Mouse (Mus musculus): Measurements from ENCODE around the gene Atn1.

DNA sequence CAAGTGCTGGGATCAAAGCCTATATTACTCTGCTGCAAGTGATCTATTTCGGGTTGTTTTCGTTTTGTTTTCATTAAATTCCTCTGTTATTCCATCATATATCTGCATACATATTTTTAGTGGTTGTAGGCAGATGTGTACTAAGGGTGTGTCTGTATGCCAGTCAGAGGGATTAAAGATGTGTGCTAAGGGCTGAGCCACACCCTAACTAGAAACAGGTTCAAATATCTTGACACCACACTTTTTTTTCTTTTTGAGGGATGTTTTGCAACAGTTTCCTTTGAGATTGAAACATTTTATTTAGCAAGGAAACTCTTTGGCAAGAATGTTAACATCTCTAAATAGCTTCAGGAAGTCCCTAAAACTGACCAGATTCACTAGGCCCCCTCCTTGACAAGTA lies 39.9 kb upstream of the Atn1 start:
- no peak for TF ChIP-seq CTCF (conservative IDR thresholded peaks at IDR 0.05; ENCODE audit: insufficient read depth, insufficient read length, low read depth, low read length)
- TF ChIP-seq POLR2A (IDR thresholded peaks at IDR 0.05; ENCODE audit: low read depth, low read length): no peak
